Mouse (Mus musculus) left cerebral cortex, adult 8-10 months (tissue): ENCODE results near the gene Wdr73. TPM values are rescaled to one million over a fixed set of nuclear protein-coding genes. Genes with fewer than 3 reads are reported as not detected.

ENCODE experiments used
- DNase-seq, 2 experiments: peaks; one replicate each; pipeline ENCODE4 v3.0.0; 2022; ENCODE audit warnings: low spot score in 2 of 2
- total RNA-seq, 4 experiments: library from RNA; stranded (reverse); gene quantifications; 2 replicates each; pipeline ENCODE4 v1.2.4; 2022

Gene Wdr73
- total RNA-seq, 4 experiments from 2014 or later = 26.2 to 29.3 (median 27.8) TPM

- no peak for DNase-seq
Observed at GRCm38 (mm10) chr7:80894815-80895519, 6.1 kb downstream of the Wdr73 start.

- DNase-seq = no peak
Observed at GRCm38 (mm10) chr7:80894196-80894595, 6.9 kb downstream of the Wdr73 start.

- no peak for DNase-seq
Observed at GRCm38 (mm10) chr7:80893753-80894129, 7.3 kb downstream of the Wdr73 start.

GRCm38 (mm10) chr7:80893086-80893752, 7.8 kb downstream of the Wdr73 start:
- DNase-seq = no peak

- DNase-seq = no peak
Observed at GRCm38 (mm10) chr7:80889841-80890241, 11.2 kb downstream of the Wdr73 start.

- no peak for DNase-seq
Observed at GRCm38 (mm10) chr7:80889021-80889511, 12.0 kb downstream of the Wdr73 start.

GRCm38 (mm10) chr7:80888595-80888994, 12.5 kb downstream of the Wdr73 start:
- DNase-seq = no peak

GRCm38 (mm10) chr7:80885666-80886065, 15.4 kb downstream of the Wdr73 start:
- no peak for DNase-seq

- DNase-seq = peak in 1 of 2 experiments; percentile 81
Observed at GRCm38 (mm10) chr7:80882830-80883505, 18.1 kb downstream of the Wdr73 start.

- no peak for DNase-seq
Observed at GRCm38 (mm10) chr7:80875727-80876126, 25.3 kb downstream of the Wdr73 start.

- DNase-seq = no peak
Observed at GRCm38 (mm10) chr7:80873631-80874030, 27.4 kb downstream of the Wdr73 start.

- DNase-seq = no peak
Observed at GRCm38 (mm10) chr7:80873038-80873437, 28.0 kb downstream of the Wdr73 start.

- DNase-seq = no peak
Observed at GRCm38 (mm10) chr7:80868686-80869085, 32.4 kb downstream of the Wdr73 start.

GRCm38 (mm10) chr7:80866514-80867147, 34.4 kb downstream of the Wdr73 start:
- no peak for DNase-seq

- DNase-seq = no peak
Observed at GRCm38 (mm10) chr7:80865521-80865920, 35.5 kb downstream of the Wdr73 start.

- DNase-seq = no peak
Observed at GRCm38 (mm10) chr7:80864831-80865230, 36.2 kb downstream of the Wdr73 start.

- DNase-seq = no peak
Observed at GRCm38 (mm10) chr7:80864151-80864550, 36.9 kb downstream of the Wdr73 start.

- no peak for DNase-seq
Observed at GRCm38 (mm10) chr7:80863520-80863919, 37.5 kb downstream of the Wdr73 start.

- no peak for DNase-seq
Observed at GRCm38 (mm10) chr7:80862475-80862874, 38.6 kb downstream of the Wdr73 start.

- peak; percentile 80 to 93 for DNase-seq
Observed at GRCm38 (mm10) chr7:80860729-80861274, 40.3 kb downstream of the Wdr73 start, which contains the start of gene Zscan2. Zscan2 (plus strand) TSS chr7:80860920.

- DNase-seq = no peak
Observed at GRCm38 (mm10) chr7:80860227-80860626, 40.8 kb downstream of the Wdr73 start.
